Mouse (Mus musculus): ENCODE data around the gene Rpl32. TPM values are rescaled to one million over a fixed set of nuclear protein-coding genes. Genes with fewer than 3 reads are reported as not detected.
A peak's percentile ranks its signal among the peaks of the same experiment; 100 is the strongest.

The Rpl32 gene
- total RNA-seq, 1 experiment: 3,173 TPM

GRCm38 (mm10) chr6:115764179-115764578, 44.4 kb downstream of the Rpl32 start:
- Histone ChIP-seq H3K4me1 (ENCODE audit: control insufficient read depth in 2 of 2, insufficient read depth in 2 of 2, low read length in 2 of 2, poor library complexity in 1 of 2) (peaks cover 0 to 33% of the 10 kb centered on the region in 2 experiments; a peak in 3 of 4 replicates), H3K27ac (ENCODE audit: insufficient read depth, low read depth, low read length, poor library complexity, severe bottlenecking) (peak overlapping the region; percentile 72), H3K9me3 (ENCODE audit: control insufficient read depth, insufficient read depth, low read depth, low read length) (no peaks in the 10 kb centered on the region), H3K4me3 (ENCODE audit: insufficient read depth in 1 of 2, low read depth in 1 of 2, low read length in 2 of 2, poor library complexity in 1 of 2, severe bottlenecking in 1 of 2) (0 out of 4 replicates have a peak overlapping the region, but pooled peaks of 1 of the 2 experiments have one; percentile 24), H3K36me3 (ENCODE audit: control insufficient read depth, insufficient read depth, low read length, poor library complexity, severe bottlenecking) (no peaks in the 10 kb centered on the region), H3K9ac (ENCODE audit: insufficient read depth, low read depth, low read length, poor library complexity, severe bottlenecking) (peak overlapping the region; percentile 64; the same call in 1 of the 2 replicates)
- in situ Hi-C loops (cut with MboI; ENCODE audit: low sequenced_read_pairs in 2 of 2, unreplicated experiment in 2 of 2): no loop called here
- DNase-seq (ENCODE audit: low read depth, low spot score): peak; percentile 79
- TF ChIP-seq CHD2 (IDR thresholded peaks at IDR 0.05; ENCODE audit: low read depth, low read length) (no peak), MAFK (IDR thresholded peaks at IDR 0.05; ENCODE audit: insufficient read depth, low read depth, low read length) (no peak), ZC3H11A (IDR thresholded peaks at IDR 0.05; ENCODE audit: borderline replicate concordance, low read depth, low read length) (no peak), ZNF384 (IDR thresholded peaks at IDR 0.05; ENCODE audit: low read depth, low read length) (no peak), HCFC1 (IDR thresholded peaks at IDR 0.05; ENCODE audit: borderline replicate concordance, insufficient read depth, low read length) (no peak)

GRCm38 (mm10) chr6:115761995-115762756, 46.4 kb downstream of the Rpl32 start, which contains the start of gene Tmem40:
Tmem40 (minus strand) TSS chr6:115762410.
- Histone ChIP-seq H3K9ac (ENCODE audit: insufficient read depth, low read depth, low read length, poor library complexity, severe bottlenecking) (no peak within 1 kb of the TSS; the same call in 1 of the 2 replicates), H3K9me3 (ENCODE audit: control insufficient read depth, insufficient read depth, low read depth, low read length) (no peaks in the 10 kb centered on the region), H3K36me3 (ENCODE audit: control insufficient read depth, insufficient read depth, low read length, poor library complexity, severe bottlenecking) (no peaks in the 10 kb centered on the region), H3K27ac (ENCODE audit: insufficient read depth, low read depth, low read length, poor library complexity, severe bottlenecking) (peak within 1 kb of the TSS; percentile 58; the same call in 1 of the 2 replicates), H3K4me3 (ENCODE audit: insufficient read depth in 1 of 2, low read depth in 1 of 2, low read length in 2 of 2, poor library complexity in 1 of 2, severe bottlenecking in 1 of 2) (0 out of 4 replicates have a peak within 1 kb of the TSS, but pooled peaks of 1 of the 2 experiments have one; percentile 13), H3K4me1 (ENCODE audit: control insufficient read depth in 2 of 2, insufficient read depth in 2 of 2, low read length in 2 of 2, poor library complexity in 1 of 2) (peaks cover 0 to 31% of the 10 kb centered on the region in 2 experiments; a peak in 3 of 4 replicates)
- DNase-seq (ENCODE audit: low read depth, low spot score): peak; percentile 68
- in situ Hi-C loops (cut with MboI; ENCODE audit: low sequenced_read_pairs in 2 of 2, unreplicated experiment in 2 of 2): no loop called here
- TF ChIP-seq ZNF384 (IDR thresholded peaks at IDR 0.05; ENCODE audit: low read depth, low read length): no peak
- no peak for TF ChIP-seq CHD2 (IDR thresholded peaks at IDR 0.05; ENCODE audit: low read depth, low read length)
- no peak for TF ChIP-seq HCFC1 (IDR thresholded peaks at IDR 0.05; ENCODE audit: borderline replicate concordance, insufficient read depth, low read length)
- no peak for TF ChIP-seq ZC3H11A (IDR thresholded peaks at IDR 0.05; ENCODE audit: borderline replicate concordance, low read depth, low read length)
- TF ChIP-seq MAFK (IDR thresholded peaks at IDR 0.05; ENCODE audit: insufficient read depth, low read depth, low read length): no peak

- H3K27ac ChIP-seq (ENCODE audit: insufficient read depth, low read depth, low read length, poor library complexity, severe bottlenecking): peak overlapping the region; percentile 58; the same call in 1 of the 2 replicates
- H3K4me3 ChIP-seq (ENCODE audit: insufficient read depth in 1 of 2, low read depth in 1 of 2, low read length in 2 of 2, poor library complexity in 1 of 2, severe bottlenecking in 1 of 2): no peak overlapping the region
- no peak for DNase-seq (ENCODE audit: low read depth, low spot score)
- H3K36me3 ChIP-seq (ENCODE audit: control insufficient read depth, insufficient read depth, low read length, poor library complexity, severe bottlenecking): no peaks in the 10 kb centered on the region
- in situ Hi-C loops (cut with MboI; ENCODE audit: low sequenced_read_pairs in 2 of 2, unreplicated experiment in 2 of 2): no loop called here
- no peak for TF ChIP-seq ZNF384 (IDR thresholded peaks at IDR 0.05; ENCODE audit: low read depth, low read length)
- TF ChIP-seq CHD2 (IDR thresholded peaks at IDR 0.05; ENCODE audit: low read depth, low read length): no peak
- peak; percentile 48; the same call in 1 of the 2 replicates for TF ChIP-seq MAFK (IDR thresholded peaks at IDR 0.05; ENCODE audit: insufficient read depth, low read depth, low read length)
- no peak for TF ChIP-seq HCFC1 (IDR thresholded peaks at IDR 0.05; ENCODE audit: borderline replicate concordance, insufficient read depth, low read length)
- no peak for TF ChIP-seq ZC3H11A (IDR thresholded peaks at IDR 0.05; ENCODE audit: borderline replicate concordance, low read depth, low read length)
- peaks cover 0 to 31% of the 10 kb centered on the region in 2 experiments; a peak in 3 of 4 replicates for H3K4me1 ChIP-seq (ENCODE audit: control insufficient read depth in 2 of 2, insufficient read depth in 2 of 2, low read length in 2 of 2, poor library complexity in 1 of 2)
- no peak overlapping the region for H3K9ac ChIP-seq (ENCODE audit: insufficient read depth, low read depth, low read length, poor library complexity, severe bottlenecking)
- no peaks in the 10 kb centered on the region for H3K9me3 ChIP-seq (ENCODE audit: control insufficient read depth, insufficient read depth, low read depth, low read length)
These were observed 47.6 kb downstream of the Rpl32 start for GRCm38 (mm10) chr6:115760982-115761381.

GRCm38 (mm10) chr6:115760137-115760536, 48.4 kb downstream of the Rpl32 start:
- Histone ChIP-seq H3K4me3 (ENCODE audit: insufficient read depth in 1 of 2, low read depth in 1 of 2, low read length in 2 of 2, poor library complexity in 1 of 2, severe bottlenecking in 1 of 2) (no peak overlapping the region), H3K36me3 (ENCODE audit: control insufficient read depth, insufficient read depth, low read length, poor library complexity, severe bottlenecking) (no peaks in the 10 kb centered on the region), H3K9me3 (ENCODE audit: control insufficient read depth, insufficient read depth, low read depth, low read length) (no peaks in the 10 kb centered on the region), H3K9ac (ENCODE audit: insufficient read depth, low read depth, low read length, poor library complexity, severe bottlenecking) (no peak overlapping the region), H3K4me1 (ENCODE audit: control insufficient read depth in 2 of 2, insufficient read depth in 2 of 2, low read length in 2 of 2, poor library complexity in 1 of 2) (peaks cover 0 to 29% of the 10 kb centered on the region in 2 experiments; a peak in 3 of 4 replicates), H3K27ac (ENCODE audit: insufficient read depth, low read depth, low read length, poor library complexity, severe bottlenecking) (peak overlapping the region; percentile 58; the same call in 1 of the 2 replicates)
- DNase-seq (ENCODE audit: low read depth, low spot score): no peak
- TF ChIP-seq ZNF384 (IDR thresholded peaks at IDR 0.05; ENCODE audit: low read depth, low read length) (no peak), MAFK (IDR thresholded peaks at IDR 0.05; ENCODE audit: insufficient read depth, low read depth, low read length) (no peak), ZC3H11A (IDR thresholded peaks at IDR 0.05; ENCODE audit: borderline replicate concordance, low read depth, low read length) (no peak), CHD2 (IDR thresholded peaks at IDR 0.05; ENCODE audit: low read depth, low read length) (no peak), HCFC1 (IDR thresholded peaks at IDR 0.05; ENCODE audit: borderline replicate concordance, insufficient read depth, low read length) (no peak)
- in situ Hi-C loops (cut with MboI; ENCODE audit: low sequenced_read_pairs in 2 of 2, unreplicated experiment in 2 of 2): no loop called here

Measured in ES-E14 (cell line).